Mouse (Mus musculus): ENCODE data around the gene BC067074. TPM values are rescaled to one million over a fixed set of nuclear protein-coding genes. Genes with fewer than 3 reads are reported as not detected.

BC067074 gene
- total RNA-seq, 2 experiments from 2014 or later = 11.4 to 12.6 TPM

Other genes starting within 250 kb of the BC067074 start
- 10 to 100 TPM; 59.5 to 61.2 TPM for gene Gpx8, start 246.7 kb upstream of the BC067074 start, total RNA-seq (2021)
- gene Gzma, start 192.2 kb upstream of the BC067074 start, total RNA-seq (2021) = not detected
- under 1 TPM; 0.50 to 0.68 TPM for gene Esm1, start 83.5 kb upstream of the BC067074 start, total RNA-seq (2021)
- gene Gzmk, start 67.3 kb upstream of the BC067074 start, total RNA-seq (2021) = not detected